Mouse (Mus musculus): ENCODE measurements around the gene Ebf3. TPM values are rescaled to one million over a fixed set of nuclear protein-coding genes. Genes with fewer than 3 reads are reported as not detected.

Gene Ebf3
- polyA plus RNA-seq, 1 experiment = 8.1 TPM

GRCm38 (mm10) chr7:137218706-137219105, 95.5 kb downstream of the Ebf3 start:
- Histone ChIP-seq H3K27me3 (ENCODE audit: control insufficient read depth, insufficient read depth, insufficient read length) (no peaks in the 10 kb centered on the region), H3ac (ENCODE audit: control insufficient read depth, insufficient read length, low read depth) (no peak overlapping the region), H3K36me3 (ENCODE audit: control insufficient read depth, insufficient read depth) (no peaks in the 10 kb centered on the region), H3K4me3 (ENCODE audit: insufficient read depth, poor library complexity, severe bottlenecking) (no peak overlapping the region), H3K79me3 (ENCODE audit: low read depth) (no peaks in the 10 kb centered on the region), H3K79me2 (ENCODE audit: control insufficient read depth, insufficient read depth) (no peaks in the 10 kb centered on the region)
- TF ChIP-seq USF1 (IDR thresholded peaks at IDR 0.05; ENCODE audit: low read depth) (no peak), MYOD1 (IDR thresholded peaks at IDR 0.05; ENCODE audit: control insufficient read depth, insufficient read length, low read depth) (no peak), FOSL1 (IDR thresholded peaks at IDR 0.05; ENCODE audit: insufficient read depth, low read length, poor library complexity, severe bottlenecking) (no peak), CEBPB (IDR thresholded peaks at IDR 0.05; ENCODE audit: low read depth) (no peak), MAX (IDR thresholded peaks at IDR 0.05) (no peak), MYOG (IDR thresholded peaks at IDR 0.05; ENCODE audit: control insufficient read depth, extremely low read depth, insufficient read length) (no peak), CTCF (IDR thresholded peaks at IDR 0.05; ENCODE audit: control insufficient read depth, insufficient read depth, insufficient read length) (no peak)

- TF ChIP-seq MYOG (IDR thresholded peaks at IDR 0.05; ENCODE audit: control insufficient read depth, extremely low read depth, insufficient read length) (no peak), FOSL1 (IDR thresholded peaks at IDR 0.05; ENCODE audit: insufficient read depth, low read length, poor library complexity, severe bottlenecking) (no peak), MAX (IDR thresholded peaks at IDR 0.05) (no peak), CTCF (IDR thresholded peaks at IDR 0.05; ENCODE audit: control insufficient read depth, insufficient read depth, insufficient read length) (no peak), USF1 (IDR thresholded peaks at IDR 0.05; ENCODE audit: low read depth) (no peak), CEBPB (IDR thresholded peaks at IDR 0.05; ENCODE audit: low read depth) (no peak), MYOD1 (IDR thresholded peaks at IDR 0.05; ENCODE audit: control insufficient read depth, insufficient read length, low read depth) (no peak)
- no peaks in the 10 kb centered on the region for H3K79me3 ChIP-seq (ENCODE audit: low read depth)
- no peak overlapping the region for H3ac ChIP-seq (ENCODE audit: control insufficient read depth, insufficient read length, low read depth)
- no peaks in the 10 kb centered on the region for H3K27me3 ChIP-seq (ENCODE audit: control insufficient read depth, insufficient read depth, insufficient read length)
- no peaks in the 10 kb centered on the region for H3K36me3 ChIP-seq (ENCODE audit: control insufficient read depth, insufficient read depth)
- H3K4me3 ChIP-seq (ENCODE audit: insufficient read depth, poor library complexity, severe bottlenecking) = no peak overlapping the region
- no peaks in the 10 kb centered on the region for H3K79me2 ChIP-seq (ENCODE audit: control insufficient read depth, insufficient read depth)
Observed at GRCm38 (mm10) chr7:137213444-137213843, 100.8 kb downstream of the Ebf3 start.

GRCm38 (mm10) chr7:137211332-137211731, 102.9 kb downstream of the Ebf3 start:
- Histone ChIP-seq H3K36me3 (ENCODE audit: control insufficient read depth, insufficient read depth) (no peaks in the 10 kb centered on the region), H3ac (ENCODE audit: control insufficient read depth, insufficient read length, low read depth) (no peak overlapping the region), H3K79me2 (ENCODE audit: control insufficient read depth, insufficient read depth) (no peaks in the 10 kb centered on the region), H3K27me3 (ENCODE audit: control insufficient read depth, insufficient read depth, insufficient read length) (no peaks in the 10 kb centered on the region), H3K4me3 (ENCODE audit: insufficient read depth, poor library complexity, severe bottlenecking) (no peak overlapping the region), H3K79me3 (ENCODE audit: low read depth) (no peaks in the 10 kb centered on the region)
- no peak for TF ChIP-seq CEBPB (IDR thresholded peaks at IDR 0.05; ENCODE audit: low read depth)
- no peak for TF ChIP-seq MYOG (IDR thresholded peaks at IDR 0.05; ENCODE audit: control insufficient read depth, extremely low read depth, insufficient read length)

- no peaks in the 10 kb centered on the region for H3K36me3 ChIP-seq (ENCODE audit: control insufficient read depth, insufficient read depth)
- no peaks in the 10 kb centered on the region for H3K27me3 ChIP-seq (ENCODE audit: control insufficient read depth, insufficient read depth, insufficient read length)
- no peak overlapping the region for H3K4me3 ChIP-seq (ENCODE audit: insufficient read depth, poor library complexity, severe bottlenecking)
- no peaks in the 10 kb centered on the region for H3K79me2 ChIP-seq (ENCODE audit: control insufficient read depth, insufficient read depth)
- H3K79me3 ChIP-seq (ENCODE audit: low read depth) = no peaks in the 10 kb centered on the region
- TF ChIP-seq MYOG (IDR thresholded peaks at IDR 0.05; ENCODE audit: control insufficient read depth, extremely low read depth, insufficient read length) (no peak), MAX (IDR thresholded peaks at IDR 0.05) (no peak), MYOD1 (IDR thresholded peaks at IDR 0.05; ENCODE audit: control insufficient read depth, insufficient read length, low read depth) (no peak), CEBPB (IDR thresholded peaks at IDR 0.05; ENCODE audit: low read depth) (no peak), FOSL1 (IDR thresholded peaks at IDR 0.05; ENCODE audit: insufficient read depth, low read length, poor library complexity, severe bottlenecking) (no peak), USF1 (IDR thresholded peaks at IDR 0.05; ENCODE audit: low read depth) (no peak), CTCF (IDR thresholded peaks at IDR 0.05; ENCODE audit: control insufficient read depth, insufficient read depth, insufficient read length) (no peak)
- H3ac ChIP-seq (ENCODE audit: control insufficient read depth, insufficient read length, low read depth) = no peak overlapping the region
Observed at GRCm38 (mm10) chr7:137209688-137210345, 104.4 kb downstream of the Ebf3 start.

- TF ChIP-seq USF1 (IDR thresholded peaks at IDR 0.05; ENCODE audit: low read depth) = no peak
- TF ChIP-seq FOSL1 (IDR thresholded peaks at IDR 0.05; ENCODE audit: insufficient read depth, low read length, poor library complexity, severe bottlenecking) = no peak
- no peak for TF ChIP-seq MAX (IDR thresholded peaks at IDR 0.05)
- TF ChIP-seq CEBPB (IDR thresholded peaks at IDR 0.05; ENCODE audit: low read depth) = no peak
- no peak for TF ChIP-seq MYOG (IDR thresholded peaks at IDR 0.05; ENCODE audit: control insufficient read depth, extremely low read depth, insufficient read length)
- no peak for TF ChIP-seq CTCF (IDR thresholded peaks at IDR 0.05; ENCODE audit: control insufficient read depth, insufficient read depth, insufficient read length)
- TF ChIP-seq MYOD1 (IDR thresholded peaks at IDR 0.05; ENCODE audit: control insufficient read depth, insufficient read length, low read depth) = no peak
- H3K4me3 ChIP-seq (ENCODE audit: insufficient read depth, poor library complexity, severe bottlenecking) = no peak overlapping the region
- no peaks in the 10 kb centered on the region for H3K36me3 ChIP-seq (ENCODE audit: control insufficient read depth, insufficient read depth)
- H3K79me2 ChIP-seq (ENCODE audit: control insufficient read depth, insufficient read depth) = no peaks in the 10 kb centered on the region
- H3K27me3 ChIP-seq (ENCODE audit: control insufficient read depth, insufficient read depth, insufficient read length) = no peaks in the 10 kb centered on the region
- H3ac ChIP-seq (ENCODE audit: control insufficient read depth, insufficient read length, low read depth) = no peak overlapping the region
- H3K79me3 ChIP-seq (ENCODE audit: low read depth) = no peaks in the 10 kb centered on the region
Observed at GRCm38 (mm10) chr7:137208556-137208955, 105.7 kb downstream of the Ebf3 start.

- Histone ChIP-seq H3K4me3 (ENCODE audit: insufficient read depth, poor library complexity, severe bottlenecking) (no peak overlapping the region), H3K36me3 (ENCODE audit: control insufficient read depth, insufficient read depth) (peaks cover 3% of the 10 kb centered on the region), H3ac (ENCODE audit: control insufficient read depth, insufficient read length, low read depth) (no peak overlapping the region), H3K79me2 (ENCODE audit: control insufficient read depth, insufficient read depth) (no peaks in the 10 kb centered on the region), H3K79me3 (ENCODE audit: low read depth) (no peaks in the 10 kb centered on the region), H3K27me3 (ENCODE audit: control insufficient read depth, insufficient read depth, insufficient read length) (no peaks in the 10 kb centered on the region)
- TF ChIP-seq MYOG (IDR thresholded peaks at IDR 0.05; ENCODE audit: control insufficient read depth, extremely low read depth, insufficient read length) = no peak
Observed at GRCm38 (mm10) chr7:137206770-137207285, 107.4 kb downstream of the Ebf3 start.

Measured in C2C12 (cell line).